Mouse (Mus musculus) mouse embryonic stem cell (cell line): ENCODE measurements around the gene Ndc80.
"Not testable (repeated sequence)": the region's sequence is repeated elsewhere in the genome, so short reads cannot be mapped to it uniquely, and the experiment has no call there.

ENCODE experiments used
- in situ Hi-C, 2 experiments: fragments of 300-500 bp; cut with MboI; formaldehyde crosslinking; loops; 1 replicate in 1 of 2; 3 replicates in 1 of 2; pipeline ENCODE4 v1.14.3; 2019 to 2020; ENCODE audit warnings: low sequenced_read_pairs in 2 of 2, low pct_unique_long_range_greater_than_20kb in 1 of 2, mixed read lengths in 1 of 2; ENCODE audit not compliant: unreplicated experiment in 1 of 2

Ndc80 gene

GRCm38 (mm10) chr17:71485791-71486230, 40.8 kb downstream of the Ndc80 start:
- in situ Hi-C loops: no loop called here

GRCm38 (mm10) chr17:71484711-71485110, 41.9 kb downstream of the Ndc80 start:
- in situ Hi-C loops: no loop called here

GRCm38 (mm10) chr17:71483418-71484060, 43.1 kb downstream of the Ndc80 start:
- in situ Hi-C loops: no loop called here

GRCm38 (mm10) chr17:71479381-71479901, 47.2 kb downstream of the Ndc80 start:
- in situ Hi-C loops: no loop called here

- in situ Hi-C loops: no loop called here
These were observed 49.2 kb downstream of the Ndc80 start for GRCm38 (mm10) chr17:71477481-71477880.

GRCm38 (mm10) chr17:71476346-71477020, 50.2 kb downstream of the Ndc80 start:
- in situ Hi-C loops: no loop called here

- in situ Hi-C loops: no loop called here
These were observed 51.0 kb downstream of the Ndc80 start for GRCm38 (mm10) chr17:71475705-71476089.

GRCm38 (mm10) chr17:71474762-71475704, 51.6 kb downstream of the Ndc80 start, which contains the start of gene Smchd1:
Gene Smchd1 (minus strand): TSS chr17:71475343.
- in situ Hi-C loops: no loop called here

- in situ Hi-C loops: no loop called here
These were observed 52.5 kb downstream of the Ndc80 start for GRCm38 (mm10) chr17:71474128-71474527.

- in situ Hi-C loops: no loop called here
These were observed 55.4 kb downstream of the Ndc80 start for GRCm38 (mm10) chr17:71471261-71471660.

GRCm38 (mm10) chr17:71460312-71460711, 66.3 kb downstream of the Ndc80 start:
- in situ Hi-C loops: no loop called here

- in situ Hi-C loops: no loop called here
These were observed 66.8 kb downstream of the Ndc80 start, which contains the start of gene Gm4707 for GRCm38 (mm10) chr17:71459818-71460217. Gene Gm4707 (minus strand): TSS chr17:71459918.

- in situ Hi-C loops: not testable (repeated sequence)
These were observed 69.3 kb downstream of the Ndc80 start for GRCm38 (mm10) chr17:71457361-71457760.
